Mouse (Mus musculus): ENCODE data around the gene Ascl5.

Ascl5 gene

GRCm38 (mm10) chr1:136050312-136051012 is at the start of gene Ascl5:
Ascl5 (plus strand) TSS chr1:136050804.
- DNase-seq (ENCODE audit: low read depth): no peak

- DNase-seq (ENCODE audit: low read depth): no peak
Observed at GRCm38 (mm10) chr1:136001438-136001837, 49.2 kb upstream of the Ascl5 start.

GRCm38 (mm10) chr1:136006292-136006748 is 44.3 kb upstream of the Ascl5 start, which contains the start of gene Igfn1:
Igfn1 (minus strand) TSS chr1:136006342.
- no peak for DNase-seq (ENCODE audit: low read depth)

- DNase-seq (ENCODE audit: low read depth): peak; percentile 58
Observed at GRCm38 (mm10) chr1:136007211-136008158, 43.1 kb upstream of the Ascl5 start, which contains the start of gene Tmem9. Tmem9 (plus strand) TSS chr1:136008150.

GRCm38 (mm10) chr1:136008159-136008533 is 42.5 kb upstream of the Ascl5 start:
- no peak for DNase-seq (ENCODE audit: low read depth)

- DNase-seq (ENCODE audit: low read depth): no peak
Observed at GRCm38 (mm10) chr1:136010247-136010646, 40.4 kb upstream of the Ascl5 start.

GRCm38 (mm10) chr1:136013513-136013912 is 37.1 kb upstream of the Ascl5 start:
- no peak for DNase-seq (ENCODE audit: low read depth)

GRCm38 (mm10) chr1:136014796-136015502 is 35.7 kb upstream of the Ascl5 start:
- DNase-seq (ENCODE audit: low read depth): no peak

GRCm38 (mm10) chr1:136017307-136017706 is 33.3 kb upstream of the Ascl5 start:
- no peak for DNase-seq (ENCODE audit: low read depth)

- peak; percentile 91 for DNase-seq (ENCODE audit: low read depth)
Observed at GRCm38 (mm10) chr1:136017907-136018313, 32.7 kb upstream of the Ascl5 start.

GRCm38 (mm10) chr1:136018390-136019189 is 32.0 kb upstream of the Ascl5 start:
- peak; percentile 58 for DNase-seq (ENCODE audit: low read depth)

GRCm38 (mm10) chr1:136030201-136030600 is 20.4 kb upstream of the Ascl5 start:
- DNase-seq (ENCODE audit: low read depth): no peak

GRCm38 (mm10) chr1:136031697-136032096 is 18.9 kb upstream of the Ascl5 start:
- DNase-seq (ENCODE audit: low read depth): no peak

- DNase-seq (ENCODE audit: low read depth): no peak
Observed at GRCm38 (mm10) chr1:136032961-136033360, 17.6 kb upstream of the Ascl5 start.

GRCm38 (mm10) chr1:136038746-136039538 is 11.7 kb upstream of the Ascl5 start:
- no peak for DNase-seq (ENCODE audit: low read depth)

GRCm38 (mm10) chr1:136040452-136040851 is 10.2 kb upstream of the Ascl5 start:
- DNase-seq (ENCODE audit: low read depth): no peak

- DNase-seq (ENCODE audit: low read depth): no peak
Observed at GRCm38 (mm10) chr1:136040874-136041273, 9.7 kb upstream of the Ascl5 start.

GRCm38 (mm10) chr1:136045774-136046173 is 4.8 kb upstream of the Ascl5 start:
- DNase-seq (ENCODE audit: low read depth): peak; percentile 68

GRCm38 (mm10) chr1:136047432-136047831 is 3.2 kb upstream of the Ascl5 start:
- peak; percentile 34 for DNase-seq (ENCODE audit: low read depth)

- no peak for DNase-seq (ENCODE audit: low read depth)
Observed at GRCm38 (mm10) chr1:136047894-136048293, 2.7 kb upstream of the Ascl5 start.

GRCm38 (mm10) chr1:136051013-136051315 is 360 bp downstream of the Ascl5 start:
- DNase-seq (ENCODE audit: low read depth): peak; percentile 46
